Mouse (Mus musculus) MEL (cell line): Measurements from ENCODE around the gene Ccdc117. TPM values are rescaled to one million over a fixed set of nuclear protein-coding genes. Genes with fewer than 3 reads are reported as not detected.

Source experiments
- DNase-seq: peaks from one replicate; pipeline ENCODE4 v3.0.0; 2011; ENCODE audit warnings: low read depth, low spot score
- H3K27ac ChIP-seq: 2 replicates; pipeline ENCODE4 v1.5.1; 2012; ENCODE audit warnings: low read depth, mild to moderate bottlenecking, control low read depth, low read length, moderate library complexity; ENCODE audit not compliant: control insufficient read depth
- H3K27me3 ChIP-seq, 2 experiments: fragments of 150-350 bp in 1 of 2; sonication (generic) in 1 of 2; 2 replicates each; pipeline ENCODE4 v1.6.1; 2012; ENCODE audit warnings: low read length in 2 of 2, mild to moderate bottlenecking in 2 of 2, improper control_type of control experiment in 1 of 2, moderate library complexity in 1 of 2; ENCODE audit not compliant: insufficient read depth in 2 of 2, control insufficient read depth in 1 of 2
- H3K36me3 ChIP-seq, 2 experiments: 2 replicates each; pipeline ENCODE4 v1.6.1; 2012 to 2014; ENCODE audit warnings: low read length in 2 of 2, improper control_type of control experiment in 1 of 2, inconsistent platforms in 1 of 2, mild to moderate bottlenecking in 1 of 2; ENCODE audit not compliant: insufficient read depth in 2 of 2, control insufficient read depth in 1 of 2
- H3K4me1 ChIP-seq, 2 experiments: fragments of 150-350 bp in 1 of 2; sonication (generic) in 1 of 2; 2 replicates each; pipeline ENCODE4 v1.6.1; 2012; ENCODE audit warnings: low read length in 2 of 2, improper control_type of control experiment in 1 of 2, mild to moderate bottlenecking in 1 of 2; ENCODE audit not compliant: insufficient read depth in 2 of 2, control insufficient read depth in 1 of 2
- H3K4me3 ChIP-seq, 2 experiments: fragments of 150-350 bp in 1 of 2; sonication (generic) in 1 of 2; 2 replicates each; pipeline ENCODE4 v1.5.1; 2012; ENCODE audit warnings: low read depth in 2 of 2, low read length in 2 of 2, mild to moderate bottlenecking in 2 of 2, moderate library complexity in 2 of 2, control low read depth in 1 of 2, improper control_type of control experiment in 1 of 2; ENCODE audit not compliant: control insufficient read depth in 1 of 2, insufficient read depth in 1 of 2
- H3K79me2 ChIP-seq: 2 replicates; pipeline ENCODE4 v1.6.1; 2012; ENCODE audit warnings: mild to moderate bottlenecking, low read length, moderate library complexity; ENCODE audit not compliant: control insufficient read depth, poor library complexity, insufficient read depth
- H3K9ac ChIP-seq: 2 replicates; pipeline ENCODE4 v1.6.1; 2012; ENCODE audit warnings: low read depth, mild to moderate bottlenecking, control low read depth, low read length, moderate library complexity; ENCODE audit not compliant: control insufficient read depth, poor library complexity, severe bottlenecking
- H3K9me3 ChIP-seq: fragments of 150-350 bp; sonication (generic); replicated peaks from 2 replicates; pipeline ENCODE4 v1.6.1; 2012; ENCODE audit warnings: mild to moderate bottlenecking, low read length, improper control_type of control experiment, moderate library complexity; ENCODE audit not compliant: insufficient read depth
- CHD1 ChIP-seq: IDR thresholded peaks from 2 replicates; pipeline ENCODE4 v1.6.1; 2012; ENCODE audit warnings: low read depth, mild to moderate bottlenecking, inconsistent platforms, low read length, improper control_type of control experiment
- ETS1 ChIP-seq: IDR thresholded peaks from 2 replicates; pipeline ENCODE4 v1.6.1; 2012; ENCODE audit warnings: low read depth, mild to moderate bottlenecking, inconsistent platforms, low read length, improper control_type of control experiment, moderate library complexity
- MAFK ChIP-seq: IDR thresholded peaks from 2 replicates; pipeline ENCODE4 v1.6.1; 2011; ENCODE audit warnings: low read depth, mild to moderate bottlenecking, low read length, improper control_type of control experiment, borderline replicate concordance
- MAX ChIP-seq: IDR thresholded peaks from 2 replicates; pipeline ENCODE4 v1.6.1; 2011; ENCODE audit warnings: low read length, improper control_type of control experiment
- MEF2A ChIP-seq: IDR thresholded peaks from 2 replicates; pipeline ENCODE4 v1.6.1; 2014; ENCODE audit warnings: low read depth, mild to moderate bottlenecking, inconsistent platforms, low read length, improper control_type of control experiment; ENCODE audit not compliant: poor library complexity, insufficient replicate concordance, severe bottlenecking; ENCODE audit errors: extremely low read depth
- MYB ChIP-seq: IDR thresholded peaks from 2 replicates; pipeline ENCODE4 v1.6.1; 2011; ENCODE audit warnings: mild to moderate bottlenecking, low read depth, low read length, improper control_type of control experiment
- MYC ChIP-seq: IDR thresholded peaks from 2 replicates; pipeline ENCODE4 v1.6.1; 2011; ENCODE audit warnings: low read depth, mild to moderate bottlenecking, low read length, improper control_type of control experiment, moderate library complexity
- RAD21 ChIP-seq: IDR thresholded peaks from 2 replicates; pipeline ENCODE4 v1.6.1; 2011; ENCODE audit warnings: mild to moderate bottlenecking, low read depth, low read length, improper control_type of control experiment
- SIN3A ChIP-seq: IDR thresholded peaks from 2 replicates; pipeline ENCODE4 v1.6.1; 2012; ENCODE audit warnings: low read length, improper control_type of control experiment, inconsistent platforms
- USF2 ChIP-seq, 2 experiments: IDR thresholded peaks; 2 replicates each; pipeline ENCODE4 v1.6.1; 2011 to 2012; ENCODE audit warnings: improper control_type of control experiment in 2 of 2, low read length in 2 of 2, borderline replicate concordance in 1 of 2, inconsistent platforms in 1 of 2, low read depth in 1 of 2, mild to moderate bottlenecking in 1 of 2; ENCODE audit not compliant: insufficient read depth in 1 of 2
- ZMIZ1 ChIP-seq: IDR thresholded peaks from 2 replicates; pipeline ENCODE4 v1.6.1; 2012; ENCODE audit warnings: low read depth, mild to moderate bottlenecking, inconsistent platforms, low read length, improper control_type of control experiment, moderate library complexity
- ZNF384 ChIP-seq: IDR thresholded peaks from 2 replicates; pipeline ENCODE4 v1.6.1; 2012; ENCODE audit warnings: low read depth, mild to moderate bottlenecking, inconsistent platforms, low read length, improper control_type of control experiment
- polyA plus RNA-seq, 2 experiments: library from polyadenylated mRNA; stranded (reverse) in 1 of 2; unstranded in 1 of 2; fragments of >175 nt in 1 of 2; fragments of >200 nt in 1 of 2; gene quantifications; 2 replicates each; pipeline versions ENCODE4 v1.2.1 to v1.2.4; 2012; ENCODE audit warnings: low replicate concordance in 2 of 2, low read depth in 1 of 2; ENCODE audit not compliant: insufficient read length in 2 of 2, insufficient read depth in 1 of 2, missing spikeins in 1 of 2
- total RNA-seq: library from RNA; depleted of rRNA; stranded (reverse); fragments of 300-350 nt; gene quantifications from 2 replicates; pipeline ENCODE4 v1.2.3, GENCODE M21; 2012

Gene Ccdc117
- total and polyA plus RNA-seq, 3 experiments = 19.4 to 35.4 TPM; not detected in 1

- peaks cover 0 to 4% of the 10 kb centered on the region in 2 experiments; a peak in 2 of 4 replicates for H3K36me3 ChIP-seq
- H3K4me1 ChIP-seq = peaks cover 3 to 7% of the 10 kb centered on the region in 2 experiments
- no peak overlapping the region for H3K27ac ChIP-seq
- TF ChIP-seq ZNF384 (no peak), ZMIZ1 (no peak), MYC (no peak), RAD21 (no peak), CHD1 (no peak), ETS1 (no peak), MYB (no peak), MAX (no peak)
- no peak for DNase-seq
- peaks cover 4% of the 10 kb centered on the region for H3K79me2 ChIP-seq
- no peaks in the 10 kb centered on the region for H3K9me3 ChIP-seq
- H3K4me3 ChIP-seq = no peak overlapping the region
- no peak overlapping the region for H3K9ac ChIP-seq
- H3K27me3 ChIP-seq = no peaks in the 10 kb centered on the region
These were observed 25.8 kb downstream of the Ccdc117 start for GRCm38 (mm10) chr11:5516151-5516550.

- peaks cover 0 to 4% of the 10 kb centered on the region in 2 experiments; a peak in 2 of 4 replicates for H3K36me3 ChIP-seq
- H3K4me1 ChIP-seq = peaks cover 3 to 7% of the 10 kb centered on the region in 2 experiments
- H3K9me3 ChIP-seq = no peaks in the 10 kb centered on the region
- no peak overlapping the region for H3K9ac ChIP-seq
- H3K27ac ChIP-seq = no peak overlapping the region
- TF ChIP-seq MEF2A = no peak
- TF ChIP-seq MYC = no peak
- TF ChIP-seq USF2 (IDR thresholded peaks at IDR 0.05; ENCODE audit: borderline replicate concordance in 1 of 2, insufficient read depth in 1 of 2, low read depth in 1 of 2, low read length in 2 of 2) = no peak
- TF ChIP-seq SIN3A = no peak
- no peaks in the 10 kb centered on the region; the same call in 1 of the 2 replicates for H3K79me2 ChIP-seq
- DNase-seq = no peak
- no peak overlapping the region for H3K4me3 ChIP-seq
- H3K27me3 ChIP-seq = no peaks in the 10 kb centered on the region
These were observed 26.3 kb downstream of the Ccdc117 start for GRCm38 (mm10) chr11:5515655-5516054.

GRCm38 (mm10) chr11:5515196-5515595, 26.8 kb downstream of the Ccdc117 start:
- H3K9ac ChIP-seq = no peak overlapping the region
- DNase-seq = no peak
- H3K27ac ChIP-seq = no peak overlapping the region

More at GRCm38 (mm10) chr11:5515196-5515595, 26.8 kb downstream of the Ccdc117 start:
- Histone ChIP-seq H3K79me2 (no peaks in the 10 kb centered on the region; the same call in 1 of the 2 replicates), H3K4me1 (peaks cover 3 to 7% of the 10 kb centered on the region in 2 experiments), H3K36me3 (peaks cover 0 to 4% of the 10 kb centered on the region in 2 experiments; a peak in 2 of 4 replicates), H3K4me3 (no peak overlapping the region), H3K9me3 (no peaks in the 10 kb centered on the region), H3K27me3 (no peaks in the 10 kb centered on the region)
- TF ChIP-seq MAFK = no peak
